15 mouse cellular contexts compared by ENCODE assay signal in genomic region chr5:122179665-122180064, GRCm38 (mm10). TPM values are rescaled to one million over a fixed set of nuclear protein-coding genes. Genes with fewer than 3 reads are reported as not detected.
DNase-seq lines count a peak whose midpoint lies in the region; TF ChIP-seq lines count a peak whose summit lies in the region.
"Had no signal": no experiment of that assay in that cellular context is flagged by ENCODE, and none has a peak within 500 bp of the region (broad histone marks: within the 10 kb centered on the region; RNA-seq: fewer than 3 reads in every experiment).

No protein-coding gene starts in this region.

- H3K36me3 ChIP-seq in myocyte (ENCODE audit: control insufficient read depth, insufficient read depth), result peaks cover 9% of the 10 kb centered on the region

- TF ChIP-seq POLR2A in myocyte (IDR thresholded peaks at IDR 0.05; ENCODE audit: insufficient read length, low read depth), result no peak

- no peaks in the 10 kb centered on the region for H3K79me2 ChIP-seq in myocyte (ENCODE audit: control insufficient read depth, insufficient read depth)

- no peak overlapping the region for H3K4me3 ChIP-seq in myocyte
- H3K4me3 ChIP-seq: gastrocnemius, adult 2 months; hindbrain, embryonic 12.5 days; limb, embryonic 13.5 days; lung, embryonic 15.5 days had no signal

- H3K4me2 ChIP-seq in myocyte (ENCODE audit: low read depth), result no peak overlapping the region
- H3K4me2 ChIP-seq: heart, embryonic 11.5 days; hindbrain, embryonic 12.5 days; limb, embryonic 13.5 days; lung, embryonic 15.5 days; midbrain, embryonic 11.5 days had no signal

- no peak overlapping the region for H3ac ChIP-seq in myocyte (ENCODE audit: control insufficient read depth, insufficient read length)

- DNase-seq in cerebellum, postnatal 10 days, result peak; percentile 28 to 32
- no peak for DNase-seq in cerebellum, adult 9-10 months
- peak; percentile 50 for DNase-seq in layer of hippocampus, adult 11-12 months (ENCODE audit: low spot score)
- no peak for DNase-seq in layer of hippocampus, postnatal 10 days (ENCODE audit: low spot score in 2 of 2)
- peak; percentile 63 for DNase-seq in brain, adult 2 months (ENCODE audit: low read depth, low spot score)
- DNase-seq in right cerebral cortex, postnatal 25 days, result no peak
- DNase-seq in adrenal gland, adult 2 months, result no peak
- DNase-seq: gastrocnemius, adult 2 months; thymus, postnatal 14 days had no signal

- H3K27me3 ChIP-seq in myocyte (ENCODE audit: control insufficient read depth, insufficient read depth, insufficient read length), result no peaks in the 10 kb centered on the region
- H3K27me3 ChIP-seq: hindbrain, embryonic 12.5 days; limb, embryonic 13.5 days; lung, embryonic 15.5 days had no signal

TF ChIP-seq in myocyte, 11 proteins besides CTCF, POLR2A, EP300 and RAD21:
- peak; percentile 56 for TF ChIP-seq POLR2AphosphoS2 (IDR thresholded peaks at IDR 0.05; ENCODE audit: insufficient read length, low read depth)
- no peak for TF ChIP-seq TCF12 (IDR thresholded peaks at IDR 0.05; ENCODE audit: insufficient read depth, poor library complexity, severe bottlenecking)
- TF ChIP-seq USF1 (IDR thresholded peaks at IDR 0.05; ENCODE audit: low read depth), result no peak
- TF ChIP-seq MAX (IDR thresholded peaks at IDR 0.05; ENCODE audit: low read depth), result no peak
- no peak for TF ChIP-seq REST (IDR thresholded peaks at IDR 0.05; ENCODE audit: insufficient read depth, insufficient read length)
TF ChIP-seq in myocyte: peak in this region for 1.

RNA-seq across cellular contexts. Expression of gene Ppp1cc, which starts 21.6 kb away (rescaled TPM):
- 100 to 1,000 TPM; 190 to 196 TPM for total RNA-seq in layer of hippocampus, postnatal 10 days (2021)
- polyA plus RNA-seq in myocyte (2012; fragmentation: generic; extraction: Trizol), result 136 TPM
- 100 to 1,000 TPM; 181 to 207 TPM for total RNA-seq in adrenal gland, adult 2 months (2021)
- polyA plus RNA-seq in adrenal gland, adult 2 months (2012; rRNA removed), result 36.4 and 36.6 TPM in 2 replicates

RNA-seq across cellular contexts. Expression of gene Hvcn1, which starts 26.9 kb away (rescaled TPM):
- total RNA-seq in layer of hippocampus, postnatal 10 days (2021), result 1 to 10 TPM; 2.6 to 2.8 TPM
- polyA plus RNA-seq in myocyte (2012; fragmentation: generic; extraction: Trizol), result 0.08 TPM
- total RNA-seq in adrenal gland, adult 2 months (2021), result 1 to 10 TPM; 1.8 to 2.4 TPM
- 2.5 and 3.7 TPM in 2 replicates for polyA plus RNA-seq in adrenal gland, adult 2 months (2012; rRNA removed)

RNA-seq across cellular contexts. Expression of gene Ccdc63, which starts 39.0 kb away (rescaled TPM):
- total RNA-seq in layer of hippocampus, postnatal 10 days (2021), result 1 to 10 TPM in 1 of 2 experiments, under 1 TPM in 1; 0.78 to 1.8 TPM
- not detected for polyA plus RNA-seq in myocyte (2012; fragmentation: generic; extraction: Trizol)
- total RNA-seq in adrenal gland, adult 2 months (2021), result not detected
- not detected in 2 replicates for polyA plus RNA-seq in adrenal gland, adult 2 months (2012; rRNA removed)
- total RNA-seq: gastrocnemius, adult 2 months had no signal
- polyA plus RNA-seq: hindbrain, embryonic 12.5 days; limb, embryonic 13.5 days; lung, embryonic 15.5 days had no signal

Comparison
In these comparisons a context has a peak if more than half of its experiments do, and no peak if none do; other contexts are left out.
1. DNase-seq: peak in cerebellum, postnatal 10 days (2 of 2), layer of hippocampus, adult 11-12 months (single experiment) and brain, adult 2 months (single experiment); none in cerebellum, adult 9-10 months (single experiment), layer of hippocampus, postnatal 10 days (0 of 2), right cerebral cortex, postnatal 25 days (single experiment) and adrenal gland, adult 2 months (single experiment).